Mouse (Mus musculus): Measurements from ENCODE around the gene Tnfrsf8. TPM values are rescaled to one million over a fixed set of nuclear protein-coding genes. Genes with fewer than 3 reads are reported as not detected.
"Not testable (repeated sequence)": the region's sequence is repeated elsewhere in the genome, so short reads cannot be mapped to it uniquely, and the experiment has no call there.

The Tnfrsf8 gene
- polyA plus RNA-seq (2014; fragmentation: Nextera tagmentation; extraction: Ambion mirVana) = 0.09 and 0.15 TPM in 2 replicates

- ATAC-seq (no peak), DNase-seq (ENCODE audit: low spot score) (no peak)
- 2% methylated on average over 24 of the region's 24 CpGs for WGBS
- Histone ChIP-seq H3K4me2 (ENCODE audit: low read length) (no peak within 1 kb of the TSS), H3K9ac (ENCODE audit: low read length) (no peak within 1 kb of the TSS), H3K36me3 (ENCODE audit: control insufficient read depth, insufficient read depth, low read length) (no peaks in the 10 kb centered on the region), H3K27ac (ENCODE audit: low read depth, low read length) (no peak within 1 kb of the TSS), H3K4me1 (ENCODE audit: control insufficient read depth, insufficient read depth, low read length) (no peaks in the 10 kb centered on the region), H3K27me3 (replicated peaks; ENCODE audit: control insufficient read depth, insufficient read depth, low read length) (no peaks in the 10 kb centered on the region), H3K9me3 (replicated peaks; ENCODE audit: control insufficient read depth, low read length) (no peaks in the 10 kb centered on the region), H3K4me3 (ENCODE audit: low read depth, low read length) (no peak within 1 kb of the TSS)
These were observed at the start of gene Tnfrsf8 for GRCm38 (mm10) chr4:145314836-145315467. TSS of gene Tnfrsf8 (minus strand) at chr4:145315164.

- H3K27ac ChIP-seq (ENCODE audit: low read depth, low read length); H3K4me2 ChIP-seq (ENCODE audit: low read length); DNase-seq (ENCODE audit: low spot score); H3K27me3 ChIP-seq (replicated peaks; ENCODE audit: control insufficient read depth, insufficient read depth, low read length); H3K9ac ChIP-seq (ENCODE audit: low read length); ATAC-seq; H3K4me1 ChIP-seq (ENCODE audit: control insufficient read depth, insufficient read depth, low read length); H3K9me3 ChIP-seq (replicated peaks; ENCODE audit: control insufficient read depth, low read length); H3K4me3 ChIP-seq (ENCODE audit: low read depth, low read length); H3K36me3 ChIP-seq (ENCODE audit: control insufficient read depth, insufficient read depth, low read length): not testable (repeated sequence)
These were observed 46.7 kb upstream of the Tnfrsf8 start for GRCm38 (mm10) chr4:145361635-145362034.

- H3K9me3 ChIP-seq (replicated peaks; ENCODE audit: control insufficient read depth, low read length) = no peaks in the 10 kb centered on the region
- no peak overlapping the region for H3K4me3 ChIP-seq (ENCODE audit: low read depth, low read length)
- H3K4me1 ChIP-seq (ENCODE audit: control insufficient read depth, insufficient read depth, low read length) = no peaks in the 10 kb centered on the region
- H3K27ac ChIP-seq (ENCODE audit: low read depth, low read length) = no peak overlapping the region
- H3K27me3 ChIP-seq (replicated peaks; ENCODE audit: control insufficient read depth, insufficient read depth, low read length) = no peaks in the 10 kb centered on the region
- DNase-seq (ENCODE audit: low spot score) (no peak), ATAC-seq (no peak)
- no peak overlapping the region for H3K4me2 ChIP-seq (ENCODE audit: low read length)
- 49% methylated on average over 12 of the region's 12 CpGs for WGBS
- no peaks in the 10 kb centered on the region for H3K36me3 ChIP-seq (ENCODE audit: control insufficient read depth, insufficient read depth, low read length)
- H3K9ac ChIP-seq (ENCODE audit: low read length) = no peak overlapping the region
These were observed 46.1 kb upstream of the Tnfrsf8 start for GRCm38 (mm10) chr4:145361065-145361464.

- DNase-seq (ENCODE audit: low spot score) = no peak
- Histone ChIP-seq H3K27ac (ENCODE audit: low read depth, low read length) (no peak overlapping the region), H3K9me3 (replicated peaks; ENCODE audit: control insufficient read depth, low read length) (no peaks in the 10 kb centered on the region), H3K4me3 (ENCODE audit: low read depth, low read length) (no peak overlapping the region), H3K4me1 (ENCODE audit: control insufficient read depth, insufficient read depth, low read length) (no peaks in the 10 kb centered on the region), H3K36me3 (ENCODE audit: control insufficient read depth, insufficient read depth, low read length) (no peaks in the 10 kb centered on the region), H3K27me3 (replicated peaks; ENCODE audit: control insufficient read depth, insufficient read depth, low read length) (no peaks in the 10 kb centered on the region), H3K4me2 (ENCODE audit: low read length) (no peak overlapping the region), H3K9ac (ENCODE audit: low read length) (no peak overlapping the region)
- WGBS = 89% methylated on average over 1 of the region's 1 CpGs
- no peak for ATAC-seq
These were observed 45.6 kb upstream of the Tnfrsf8 start for GRCm38 (mm10) chr4:145360567-145360966.

- no peak overlapping the region for H3K4me3 ChIP-seq (ENCODE audit: low read depth, low read length)
- ATAC-seq = no peak
- no peaks in the 10 kb centered on the region for H3K4me1 ChIP-seq (ENCODE audit: control insufficient read depth, insufficient read depth, low read length)
- H3K36me3 ChIP-seq (ENCODE audit: control insufficient read depth, insufficient read depth, low read length) = no peaks in the 10 kb centered on the region
- no peak overlapping the region for H3K4me2 ChIP-seq (ENCODE audit: low read length)
- DNase-seq (ENCODE audit: low spot score) = no peak
- no peak overlapping the region for H3K27ac ChIP-seq (ENCODE audit: low read depth, low read length)
- H3K9ac ChIP-seq (ENCODE audit: low read length) = no peak overlapping the region
- H3K27me3 ChIP-seq (replicated peaks; ENCODE audit: control insufficient read depth, insufficient read depth, low read length) = no peaks in the 10 kb centered on the region
- no peaks in the 10 kb centered on the region for H3K9me3 ChIP-seq (replicated peaks; ENCODE audit: control insufficient read depth, low read length)
These were observed 41.3 kb upstream of the Tnfrsf8 start for GRCm38 (mm10) chr4:145356234-145356633.

GRCm38 (mm10) chr4:145353855-145354254 is 38.9 kb upstream of the Tnfrsf8 start:
- Histone ChIP-seq H3K4me3 (ENCODE audit: low read depth, low read length) (no peak overlapping the region), H3K4me1 (ENCODE audit: control insufficient read depth, insufficient read depth, low read length) (no peaks in the 10 kb centered on the region), H3K4me2 (ENCODE audit: low read length) (no peak overlapping the region), H3K9ac (ENCODE audit: low read length) (no peak overlapping the region), H3K9me3 (replicated peaks; ENCODE audit: control insufficient read depth, low read length) (0 out of 2 replicates have a peak, but pooled peaks cover 2% of the 10 kb centered on the region), H3K27ac (ENCODE audit: low read depth, low read length) (no peak overlapping the region), H3K36me3 (ENCODE audit: control insufficient read depth, insufficient read depth, low read length) (no peaks in the 10 kb centered on the region), H3K27me3 (replicated peaks; ENCODE audit: control insufficient read depth, insufficient read depth, low read length) (no peaks in the 10 kb centered on the region)
- DNase-seq (ENCODE audit: low spot score) = no peak
- ATAC-seq = no peak
- WGBS = 61% methylated on average over 2 of the region's 2 CpGs

GRCm38 (mm10) chr4:145344948-145345347 is 30.0 kb upstream of the Tnfrsf8 start:
- H3K4me1 ChIP-seq (ENCODE audit: control insufficient read depth, insufficient read depth, low read length) = no peaks in the 10 kb centered on the region
- no peaks in the 10 kb centered on the region for H3K9me3 ChIP-seq (replicated peaks; ENCODE audit: control insufficient read depth, low read length)
- DNase-seq (ENCODE audit: low spot score) = no peak
- H3K9ac ChIP-seq (ENCODE audit: low read length) = no peak overlapping the region
- no peaks in the 10 kb centered on the region for H3K36me3 ChIP-seq (ENCODE audit: control insufficient read depth, insufficient read depth, low read length)
- H3K27me3 ChIP-seq (replicated peaks; ENCODE audit: control insufficient read depth, insufficient read depth, low read length) = no peaks in the 10 kb centered on the region
- no peak for ATAC-seq
- no peak overlapping the region for H3K4me3 ChIP-seq (ENCODE audit: low read depth, low read length)
- no peak overlapping the region for H3K4me2 ChIP-seq (ENCODE audit: low read length)
- H3K27ac ChIP-seq (ENCODE audit: low read depth, low read length) = no peak overlapping the region
- WGBS = 92% methylated on average over 1 of the region's 1 CpGs

GRCm38 (mm10) chr4:145341879-145342809 is 27.2 kb upstream of the Tnfrsf8 start:
- 87% methylated on average over 6 of the region's 6 CpGs for WGBS

More at GRCm38 (mm10) chr4:145341879-145342809, 27.2 kb upstream of the Tnfrsf8 start:
- Histone ChIP-seq H3K4me3 (ENCODE audit: low read depth, low read length) (no peak overlapping the region), H3K4me2 (ENCODE audit: low read length) (no peak overlapping the region), H3K36me3 (ENCODE audit: control insufficient read depth, insufficient read depth, low read length) (no peaks in the 10 kb centered on the region), H3K27ac (ENCODE audit: low read depth, low read length) (no peak overlapping the region), H3K4me1 (ENCODE audit: control insufficient read depth, insufficient read depth, low read length) (no peaks in the 10 kb centered on the region), H3K9me3 (replicated peaks; ENCODE audit: control insufficient read depth, low read length) (no peaks in the 10 kb centered on the region), H3K27me3 (replicated peaks; ENCODE audit: control insufficient read depth, insufficient read depth, low read length) (no peaks in the 10 kb centered on the region), H3K9ac (ENCODE audit: low read length) (no peak overlapping the region)
- DNase-seq (ENCODE audit: low spot score) (no peak), ATAC-seq (no peak)
